Mouse (Mus musculus) kidney, embryonic 14.5 days (tissue): Measurements from ENCODE around the gene Gm340. TPM values are rescaled to one million over a fixed set of nuclear protein-coding genes. Genes with fewer than 3 reads are reported as not detected.

ENCODE experiments used
- ATAC-seq: fragments of 200-750 bp; cut with Nextera tagmentation; 2 replicates; pipeline ENCODE4 v1.8.0; 2017; ENCODE audit warnings: moderate number of reproducible peaks, mild to moderate bottlenecking, moderate TSS enrichment, moderate library complexity; ENCODE audit not compliant: low FRiP score, low TSS enrichment
- H3K27ac ChIP-seq: fragments of 300-500 bp; sonication (generic); 2 replicates; pipeline ENCODE4 v1.5.1; 2014; ENCODE audit warnings: low read depth, mild to moderate bottlenecking, low read length, moderate library complexity, mixed read lengths
- H3K27me3 ChIP-seq: fragments of 300-500 bp; sonication (generic); 2 replicates; pipeline ENCODE4 v1.6.1; 2014; ENCODE audit warnings: mild to moderate bottlenecking, low read length; ENCODE audit not compliant: control insufficient read depth, insufficient read depth
- H3K36me3 ChIP-seq: fragments of 300-500 bp; sonication (generic); 2 replicates; pipeline ENCODE4 v1.6.1; 2014; ENCODE audit warnings: low read length, mixed read lengths; ENCODE audit not compliant: control insufficient read depth, insufficient read depth
- H3K4me1 ChIP-seq: fragments of 300-500 bp; sonication (generic); 2 replicates; pipeline ENCODE4 v1.6.1; 2014; ENCODE audit warnings: low read length, mixed read lengths; ENCODE audit not compliant: control insufficient read depth, insufficient read depth
- H3K4me2 ChIP-seq: fragments of 300-500 bp; sonication (generic); replicated peaks from 2 replicates; pipeline ENCODE4 v1.6.1; 2014; ENCODE audit warnings: low read depth, mild to moderate bottlenecking, low read length
- H3K4me3 ChIP-seq: fragments of 300-500 bp; sonication (generic); 2 replicates; pipeline ENCODE4 v1.5.1; 2014; ENCODE audit warnings: mild to moderate bottlenecking, low read length
- H3K9ac ChIP-seq: fragments of 300-500 bp; sonication (generic); 2 replicates; pipeline ENCODE4 v1.6.1; 2014; ENCODE audit warnings: low read depth, mild to moderate bottlenecking, low read length, moderate library complexity
- H3K9me3 ChIP-seq: fragments of 300-500 bp; sonication (generic); 2 replicates; pipeline ENCODE4 v1.6.1; 2016; ENCODE audit warnings: low read length; ENCODE audit not compliant: control insufficient read depth
- WGBS: fragments of 180-500 bp; shearing (Covaris S2); extraction: QIAGEN DNeasy Blood & Tissue Kit; methylation state at CpG from one replicate; pipeline ENCODE4 v1.1.7; 2014; 5-methylcytosine and 5-hydroxymethylcytosine counted together
- polyA plus RNA-seq: library from polyadenylated mRNA; unstranded; fragments of >200 nt; fragmentation: Nextera tagmentation; extraction: Ambion mirVana; gene quantifications from 2 replicates; pipeline ENCODE4 v1.2.1, GENCODE M21; 2014

The Gm340 gene
- 3.3 and 4.7 TPM in 2 replicates for polyA plus RNA-seq

GRCm38 (mm10) chr19:41581706-41582420 lies at the start of gene Gm340:
Gene Gm340 (plus strand): TSS chr19:41582370.
- Histone ChIP-seq H3K9me3 (no peaks in the 10 kb centered on the region), H3K36me3 (peaks cover 34% of the 10 kb centered on the region), H3K4me1 (no peaks in the 10 kb centered on the region), H3K4me2 (no peak within 1 kb of the TSS), H3K4me3 (no peak within 1 kb of the TSS), H3K27ac (no peak within 1 kb of the TSS), H3K27me3 (no peaks in the 10 kb centered on the region), H3K9ac (no peak within 1 kb of the TSS)
- no peak for ATAC-seq
- 90% methylated on average over 23 of the region's 23 CpGs for WGBS

GRCm38 (mm10) chr19:41534021-41534420 lies 48.1 kb upstream of the Gm340 start:
- Histone ChIP-seq H3K4me3 (no peak overlapping the region), H3K4me1 (no peaks in the 10 kb centered on the region)
- 88% methylated on average over 3 of the region's 3 CpGs for WGBS

GRCm38 (mm10) chr19:41556981-41557380 lies 25.2 kb upstream of the Gm340 start:
- peaks cover 33% of the 10 kb centered on the region for H3K36me3 ChIP-seq
- H3K4me2 ChIP-seq, result no peak overlapping the region
- WGBS, result 81% methylated on average over 4 of the region's 4 CpGs
- H3K9me3 ChIP-seq, result no peaks in the 10 kb centered on the region
- no peaks in the 10 kb centered on the region for H3K27me3 ChIP-seq
- H3K4me3 ChIP-seq, result no peak overlapping the region
- ATAC-seq, result no peak
- no peak overlapping the region for H3K9ac ChIP-seq
- H3K27ac ChIP-seq, result no peak overlapping the region
- no peaks in the 10 kb centered on the region for H3K4me1 ChIP-seq

More at GRCm38 (mm10) chr19:41534021-41534420, 48.1 kb upstream of the Gm340 start:
- Histone ChIP-seq H3K4me2 (no peak overlapping the region), H3K9ac (no peak overlapping the region), H3K27me3 (no peaks in the 10 kb centered on the region), H3K27ac (no peak overlapping the region), H3K36me3 (no peaks in the 10 kb centered on the region), H3K9me3 (no peaks in the 10 kb centered on the region)
- ATAC-seq, result no peak

- Histone ChIP-seq H3K4me1 (no peaks in the 10 kb centered on the region), H3K9me3 (no peaks in the 10 kb centered on the region), H3K4me3 (no peak overlapping the region), H3K36me3 (peaks cover 31% of the 10 kb centered on the region), H3K27me3 (no peaks in the 10 kb centered on the region), H3K9ac (no peak overlapping the region), H3K4me2 (no peak overlapping the region), H3K27ac (no peak overlapping the region)
- no peak for ATAC-seq
- 85% methylated on average over 4 of the region's 4 CpGs for WGBS
Observed at GRCm38 (mm10) chr19:41557491-41557890, 24.7 kb upstream of the Gm340 start.

- no peak for ATAC-seq
- Histone ChIP-seq H3K27ac (no peak overlapping the region), H3K4me2 (no peak overlapping the region), H3K9me3 (no peaks in the 10 kb centered on the region), H3K27me3 (no peaks in the 10 kb centered on the region), H3K36me3 (peaks cover 27% of the 10 kb centered on the region), H3K9ac (no peak overlapping the region), H3K4me1 (no peaks in the 10 kb centered on the region; the same call in 1 of the 2 replicates), H3K4me3 (no peak overlapping the region)
- WGBS, result 89% methylated on average over 9 of the region's 9 CpGs
Observed at GRCm38 (mm10) chr19:41558891-41559486, 23.2 kb upstream of the Gm340 start.

GRCm38 (mm10) chr19:41560856-41561255 lies 21.3 kb upstream of the Gm340 start:
- H3K36me3 ChIP-seq, result peaks cover 22% of the 10 kb centered on the region
- no peaks in the 10 kb centered on the region; the same call in 1 of the 2 replicates for H3K4me1 ChIP-seq
- H3K9me3 ChIP-seq, result no peaks in the 10 kb centered on the region
- no peak overlapping the region for H3K4me3 ChIP-seq
- H3K9ac ChIP-seq, result no peak overlapping the region
- no peak for ATAC-seq
- WGBS, result 93% methylated on average over 3 of the region's 3 CpGs
- H3K27ac ChIP-seq, result no peak overlapping the region
- H3K27me3 ChIP-seq, result no peaks in the 10 kb centered on the region
- H3K4me2 ChIP-seq, result no peak overlapping the region

DNA sequence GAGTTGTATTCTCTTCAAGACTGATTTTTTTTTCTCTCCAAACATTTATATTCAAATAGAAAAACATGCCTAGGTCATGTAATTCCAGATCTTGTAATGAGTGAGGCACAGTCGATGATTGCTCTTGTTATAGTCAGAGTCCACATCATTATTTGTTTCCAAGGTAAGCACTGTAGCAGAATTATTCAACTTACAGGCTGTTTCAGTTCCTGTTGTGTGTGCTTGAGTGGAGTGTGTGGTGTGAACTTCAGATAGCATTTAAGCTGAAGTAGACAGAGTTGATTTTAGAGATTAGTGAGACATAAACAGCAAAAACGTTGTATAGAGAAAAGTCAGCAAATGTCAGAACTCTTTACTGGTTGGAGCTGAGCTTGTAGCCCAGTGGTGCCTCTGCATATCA lies 13.4 kb upstream of the Gm340 start:
- 0 out of 2 replicates have a peak, but pooled peaks cover 3% of the 10 kb centered on the region for H3K4me1 ChIP-seq
- H3K4me3 ChIP-seq, result no peak overlapping the region
- H3K4me2 ChIP-seq, result no peak overlapping the region
- no peaks in the 10 kb centered on the region for H3K9me3 ChIP-seq
- 75% methylated on average over 2 of the region's 2 CpGs for WGBS
- H3K9ac ChIP-seq, result no peak overlapping the region
- ATAC-seq, result no peak
- no peak overlapping the region for H3K27ac ChIP-seq
- H3K27me3 ChIP-seq, result no peaks in the 10 kb centered on the region
- no peaks in the 10 kb centered on the region for H3K36me3 ChIP-seq

DNA sequence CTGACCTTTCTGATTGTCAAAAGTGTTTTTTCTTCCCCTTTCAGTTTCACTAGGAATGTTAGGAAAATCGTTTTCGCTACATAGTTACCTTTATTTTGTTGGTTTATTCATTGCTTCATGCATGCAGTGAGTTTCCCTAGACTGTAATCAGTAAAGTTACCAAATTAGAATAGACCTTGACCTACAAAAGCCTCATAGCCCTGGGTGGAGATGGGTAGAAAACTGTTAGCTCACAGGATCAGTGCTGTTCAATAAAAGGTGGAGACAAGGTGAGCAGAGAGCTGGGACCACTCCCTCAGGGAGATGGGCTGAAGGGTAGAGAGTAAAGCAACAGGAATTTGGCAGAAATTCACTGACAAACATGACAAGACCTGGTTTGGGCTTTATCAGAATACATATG lies 8.5 kb upstream of the Gm340 start:
- Histone ChIP-seq H3K9ac (no peak overlapping the region), H3K36me3 (no peaks in the 10 kb centered on the region), H3K4me2 (no peak overlapping the region), H3K27ac (no peak overlapping the region), H3K4me1 (0 out of 2 replicates have a peak, but pooled peaks cover 3% of the 10 kb centered on the region), H3K27me3 (no peaks in the 10 kb centered on the region), H3K9me3 (no peaks in the 10 kb centered on the region), H3K4me3 (no peak overlapping the region)
- ATAC-seq, result no peak
- 87% methylated on average over 2 of the region's 2 CpGs for WGBS

- Histone ChIP-seq H3K4me2 (no peak overlapping the region), H3K27me3 (no peaks in the 10 kb centered on the region), H3K4me3 (no peak overlapping the region), H3K9ac (no peak overlapping the region), H3K36me3 (peaks cover 10% of the 10 kb centered on the region), H3K9me3 (no peaks in the 10 kb centered on the region), H3K4me1 (0 out of 2 replicates have a peak, but pooled peaks cover 3% of the 10 kb centered on the region), H3K27ac (no peak overlapping the region)
- no peak for ATAC-seq
Observed at GRCm38 (mm10) chr19:41577576-41577975, 4.6 kb upstream of the Gm340 start.
